Mouse (Mus musculus) embryonic facial prominence, embryonic 15.5 days (tissue): Measurements from ENCODE around the gene Gale. TPM values are rescaled to one million over a fixed set of nuclear protein-coding genes. Genes with fewer than 3 reads are reported as not detected.

Experiments used
- ATAC-seq: fragments of 200-750 bp; cut with Nextera tagmentation; 2 replicates; pipeline ENCODE4 v1.8.0; 2017; ENCODE audit warnings: low read depth, moderate TSS enrichment; ENCODE audit not compliant: insufficient number of reproducible peaks, low FRiP score, low TSS enrichment
- H3K27ac ChIP-seq: fragments of 300-500 bp; sonication (generic); replicated peaks from 2 replicates; pipeline ENCODE4 v1.5.1; 2015; ENCODE audit warnings: mild to moderate bottlenecking, inconsistent platforms
- H3K27me3 ChIP-seq: fragments of 300-500 bp; sonication (generic); 2 replicates; pipeline ENCODE4 v1.6.1; 2015; ENCODE audit warnings: inconsistent platforms
- H3K36me3 ChIP-seq: fragments of 300-500 bp; sonication (generic); 2 replicates; pipeline ENCODE4 v1.6.1; 2015; ENCODE audit warnings: mild to moderate bottlenecking, inconsistent platforms
- H3K4me1 ChIP-seq: fragments of 300-500 bp; sonication (generic); 2 replicates; pipeline ENCODE4 v1.6.1; 2015; ENCODE audit warnings: inconsistent platforms
- H3K4me2 ChIP-seq: fragments of 300-500 bp; sonication (generic); replicated peaks from 2 replicates; pipeline ENCODE4 v1.6.1; 2015; ENCODE audit warnings: mild to moderate bottlenecking, inconsistent platforms
- H3K4me3 ChIP-seq: fragments of 300-500 bp; sonication (generic); replicated peaks from 2 replicates; pipeline ENCODE4 v1.5.1; 2015; ENCODE audit warnings: mild to moderate bottlenecking, inconsistent platforms
- H3K9ac ChIP-seq: fragments of 300-500 bp; sonication (generic); 2 replicates; pipeline ENCODE4 v1.6.1; 2015; ENCODE audit warnings: inconsistent platforms
- H3K9me3 ChIP-seq: fragments of 300-500 bp; sonication (generic); replicated peaks from 2 replicates; pipeline ENCODE4 v1.6.1; 2016; ENCODE audit warnings: inconsistent platforms
- WGBS: fragments of 180-500 bp; shearing (Covaris S2); methylation state at CpG from one replicate; pipeline ENCODE4 v1.1.7; 2015; 5-methylcytosine and 5-hydroxymethylcytosine counted together
- polyA plus RNA-seq: library from polyadenylated mRNA; unstranded; fragments of >200 nt; fragmentation: Nextera tagmentation; extraction: Ambion mirVana; gene quantifications from 2 replicates; pipeline ENCODE4 v1.2.1, GENCODE M21; 2015

Gene Gale
- polyA plus RNA-seq, 1 experiment from 2014 or later: 48.0 TPM

- Histone ChIP-seq H3K4me1 (peaks cover 21% of the 10 kb centered on the region), H3K9ac (peak within 1 kb of the TSS; percentile 83), H3K9me3 (0 out of 2 replicates have a peak, but pooled peaks cover 4% of the 10 kb centered on the region), H3K27me3 (no peaks in the 10 kb centered on the region), H3K36me3 (peaks cover 8% of the 10 kb centered on the region), H3K4me3 (peak within 1 kb of the TSS; percentile 93), H3K27ac (peak within 1 kb of the TSS; percentile 60), H3K4me2 (peak within 1 kb of the TSS; percentile 69)
- ATAC-seq: peak; percentile 92
- WGBS: under 1% methylated on average over 23 of the region's 23 CpGs
Measured at GRCm38 (mm10) chr4:135946278-135946658, 17.3 kb upstream of the Gale start, which contains the start of gene Hmgcl. Gene Hmgcl (plus strand): TSS chr4:135946448.

DNA sequence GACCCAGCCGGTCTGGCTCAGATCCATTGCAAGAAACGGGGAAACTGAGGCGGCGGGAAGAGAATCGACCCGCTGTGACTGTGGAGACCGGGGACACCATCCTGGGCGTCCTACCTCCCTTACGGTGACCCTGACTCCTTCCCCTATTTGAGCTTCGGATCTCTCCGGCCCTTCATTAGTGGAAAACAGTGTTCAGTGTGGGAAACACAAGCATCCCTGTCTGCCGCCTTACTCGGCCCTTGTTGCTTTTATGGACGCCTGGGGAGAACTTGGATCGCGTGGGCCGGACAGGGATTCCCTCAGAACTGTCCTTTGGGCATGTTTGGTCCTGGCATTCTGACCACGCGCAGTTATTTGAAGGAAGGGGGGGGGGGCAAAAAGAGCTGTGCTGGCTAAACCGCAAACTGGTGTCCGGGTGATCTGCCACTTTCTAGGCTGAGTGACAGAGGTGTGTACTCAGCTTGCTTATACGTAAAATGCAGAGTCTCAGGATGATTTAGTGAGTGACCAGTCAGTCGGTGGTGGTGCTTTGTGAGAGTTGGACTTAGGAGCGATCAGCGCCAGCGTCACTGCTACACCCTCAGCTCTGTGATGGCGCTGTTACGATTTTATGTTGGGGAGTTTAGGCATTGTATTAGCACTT, 16.7 kb upstream of the Gale start:
- H3K27ac ChIP-seq: peak overlapping the region; percentile 60
- peak overlapping the region; percentile 93 for H3K4me3 ChIP-seq
- peaks cover 21% of the 10 kb centered on the region for H3K4me1 ChIP-seq
- 0 out of 2 replicates have a peak, but pooled peaks cover 4% of the 10 kb centered on the region for H3K9me3 ChIP-seq
- under 1% methylated on average over 28 of the region's 28 CpGs for WGBS
- H3K36me3 ChIP-seq: peaks cover 13% of the 10 kb centered on the region
- peak overlapping the region; percentile 83 for H3K9ac ChIP-seq
- peak; percentile 20 for ATAC-seq
- H3K27me3 ChIP-seq: no peaks in the 10 kb centered on the region
- H3K4me2 ChIP-seq: peak overlapping the region; percentile 69

DNA sequence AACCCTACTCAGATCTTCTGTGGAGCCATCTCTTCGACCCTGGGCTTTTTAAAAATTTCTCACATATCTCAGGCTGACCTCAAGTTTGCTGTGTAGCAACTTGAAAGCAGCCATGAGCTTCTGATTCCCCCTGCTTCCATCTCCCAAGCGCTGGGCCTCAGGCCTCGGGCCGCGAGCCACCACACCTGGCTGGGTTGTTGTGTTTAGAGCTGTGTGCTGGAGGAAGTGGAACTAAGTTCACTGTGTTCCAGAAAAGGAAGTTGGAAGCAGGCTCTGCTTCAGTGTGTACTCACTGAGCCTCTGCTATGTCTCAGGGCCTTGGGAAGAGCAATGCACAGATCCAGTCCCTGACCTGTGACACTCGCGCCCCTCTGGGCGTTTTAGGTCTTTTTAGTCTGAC, 15.4 kb upstream of the Gale start:
- Histone ChIP-seq H3K27ac (no peak overlapping the region), H3K4me2 (no peak overlapping the region), H3K9me3 (0 out of 2 replicates have a peak, but pooled peaks cover 4% of the 10 kb centered on the region), H3K4me1 (peaks cover 21% of the 10 kb centered on the region), H3K4me3 (no peak overlapping the region), H3K27me3 (no peaks in the 10 kb centered on the region), H3K9ac (no peak overlapping the region), H3K36me3 (peaks cover 24% of the 10 kb centered on the region)
- WGBS: 87% methylated on average over 8 of the region's 8 CpGs
- ATAC-seq: no peak

GRCm38 (mm10) chr4:135949475-135949874, 14.1 kb upstream of the Gale start:
- H3K27me3 ChIP-seq: no peaks in the 10 kb centered on the region
- no peak overlapping the region for H3K4me3 ChIP-seq
- peaks cover 30% of the 10 kb centered on the region for H3K36me3 ChIP-seq
- H3K4me2 ChIP-seq: no peak overlapping the region
- H3K4me1 ChIP-seq: peaks cover 21% of the 10 kb centered on the region
- 0 out of 2 replicates have a peak, but pooled peaks cover 4% of the 10 kb centered on the region for H3K9me3 ChIP-seq
- no peak for ATAC-seq
- H3K27ac ChIP-seq: no peak overlapping the region
- WGBS: 84% methylated on average over 10 of the region's 10 CpGs
- no peak overlapping the region for H3K9ac ChIP-seq

- no peak for ATAC-seq
- 71% methylated on average over 6 of the region's 6 CpGs for WGBS
Measured at GRCm38 (mm10) chr4:135949911-135950310, 13.6 kb upstream of the Gale start.

GRCm38 (mm10) chr4:135950365-135950764, 13.2 kb upstream of the Gale start:
- H3K9me3 ChIP-seq: 0 out of 2 replicates have a peak, but pooled peaks cover 4% of the 10 kb centered on the region
- peaks cover 36% of the 10 kb centered on the region for H3K36me3 ChIP-seq
- WGBS: 82% methylated on average over 6 of the region's 6 CpGs
- no peak for ATAC-seq
- H3K9ac ChIP-seq: no peak overlapping the region
- H3K4me3 ChIP-seq: no peak overlapping the region
- H3K4me2 ChIP-seq: no peak overlapping the region
- H3K27ac ChIP-seq: no peak overlapping the region
- H3K27me3 ChIP-seq: no peaks in the 10 kb centered on the region
- H3K4me1 ChIP-seq: peaks cover 21% of the 10 kb centered on the region

More at GRCm38 (mm10) chr4:135949911-135950310, 13.6 kb upstream of the Gale start:
- H3K27me3 ChIP-seq: no peaks in the 10 kb centered on the region
- peaks cover 21% of the 10 kb centered on the region for H3K4me1 ChIP-seq
- H3K27ac ChIP-seq: no peak overlapping the region
- no peak overlapping the region for H3K9ac ChIP-seq
- H3K4me2 ChIP-seq: no peak overlapping the region
- peaks cover 32% of the 10 kb centered on the region for H3K36me3 ChIP-seq
- no peak overlapping the region for H3K4me3 ChIP-seq
- 0 out of 2 replicates have a peak, but pooled peaks cover 4% of the 10 kb centered on the region for H3K9me3 ChIP-seq

- Histone ChIP-seq H3K4me1 (peaks cover 15% of the 10 kb centered on the region), H3K4me2 (no peak overlapping the region), H3K9ac (no peak overlapping the region), H3K27ac (no peak overlapping the region), H3K27me3 (no peaks in the 10 kb centered on the region), H3K36me3 (peaks cover 44% of the 10 kb centered on the region), H3K4me3 (no peak overlapping the region), H3K9me3 (0 out of 2 replicates have a peak, but pooled peaks cover 4% of the 10 kb centered on the region)
- 95% methylated on average over 3 of the region's 3 CpGs for WGBS
- no peak for ATAC-seq
Measured at GRCm38 (mm10) chr4:135951505-135951904, 12.0 kb upstream of the Gale start.

GRCm38 (mm10) chr4:135953179-135953578, 10.3 kb upstream of the Gale start:
- H3K27ac ChIP-seq: no peak overlapping the region
- H3K4me1 ChIP-seq: peaks cover 5% of the 10 kb centered on the region
- H3K36me3 ChIP-seq: peaks cover 57% of the 10 kb centered on the region
- H3K9me3 ChIP-seq: 0 out of 2 replicates have a peak, but pooled peaks cover 4% of the 10 kb centered on the region
- no peak overlapping the region for H3K9ac ChIP-seq
- ATAC-seq: no peak
- H3K4me2 ChIP-seq: no peak overlapping the region
- no peak overlapping the region for H3K4me3 ChIP-seq
- WGBS: 82% methylated on average over 3 of the region's 3 CpGs
- H3K27me3 ChIP-seq: no peaks in the 10 kb centered on the region

DNA sequence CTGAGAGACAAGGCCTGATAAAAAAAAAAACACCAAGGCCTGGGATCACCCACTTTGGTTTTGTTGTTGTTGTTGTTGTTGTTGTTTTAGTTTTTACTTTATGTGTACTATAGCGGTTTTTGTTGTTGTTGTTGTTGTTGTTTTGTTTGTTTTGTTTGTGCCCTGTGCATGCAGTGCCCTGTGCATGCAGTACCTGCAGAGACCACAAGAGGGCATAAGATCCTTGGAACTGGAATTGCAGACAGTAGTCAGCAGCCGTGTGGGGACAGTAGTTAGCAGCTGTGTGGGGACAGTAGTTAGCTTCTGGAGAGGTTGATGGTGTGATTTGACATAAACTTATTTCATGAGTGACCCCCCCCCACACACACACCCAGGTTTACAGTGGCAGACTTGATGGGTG, 9.3 kb upstream of the Gale start:
- H3K27me3 ChIP-seq: no peaks in the 10 kb centered on the region
- no peaks in the 10 kb centered on the region for H3K4me1 ChIP-seq
- no peak for ATAC-seq
- no peak overlapping the region for H3K9ac ChIP-seq
- no peak overlapping the region for H3K4me2 ChIP-seq
- H3K27ac ChIP-seq: no peak overlapping the region
- 11% methylated on average over 2 of the region's 2 CpGs for WGBS
- H3K36me3 ChIP-seq: peaks cover 63% of the 10 kb centered on the region
- 0 out of 2 replicates have a peak, but pooled peaks cover 4% of the 10 kb centered on the region for H3K9me3 ChIP-seq
- no peak overlapping the region for H3K4me3 ChIP-seq

GRCm38 (mm10) chr4:135955886-135956285, 7.6 kb upstream of the Gale start:
- peaks cover 79% of the 10 kb centered on the region for H3K36me3 ChIP-seq
- no peak overlapping the region for H3K4me3 ChIP-seq
- H3K9ac ChIP-seq: no peak overlapping the region
- ATAC-seq: no peak
- no peaks in the 10 kb centered on the region for H3K27me3 ChIP-seq
- 0 out of 2 replicates have a peak, but pooled peaks cover 3% of the 10 kb centered on the region for H3K9me3 ChIP-seq
- WGBS: 89% methylated on average over 9 of the region's 9 CpGs
- no peak overlapping the region for H3K27ac ChIP-seq
- H3K4me2 ChIP-seq: no peak overlapping the region
- H3K4me1 ChIP-seq: no peaks in the 10 kb centered on the region

DNA sequence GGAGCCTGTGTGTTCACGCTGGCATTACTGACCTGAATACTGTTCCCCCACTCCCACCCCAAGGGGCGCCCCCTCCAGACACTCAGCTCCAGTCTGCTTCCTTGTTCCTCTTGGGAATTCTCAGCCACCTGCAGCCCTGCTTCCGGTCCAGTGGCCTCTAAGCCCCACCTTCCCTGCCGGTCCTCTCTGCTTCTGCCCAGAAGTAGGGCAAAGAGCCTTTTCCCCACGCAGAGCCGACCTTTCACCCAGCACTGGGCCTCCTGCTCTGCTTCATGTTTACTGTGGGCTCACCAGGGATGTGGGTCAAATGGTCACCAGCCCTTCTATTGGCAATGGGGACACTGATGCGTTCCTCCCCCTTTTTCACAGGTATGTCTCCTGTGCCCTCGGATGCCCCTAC, 5.2 kb upstream of the Gale start:
- no peak overlapping the region for H3K9ac ChIP-seq
- no peak overlapping the region for H3K4me2 ChIP-seq
- no peaks in the 10 kb centered on the region for H3K27me3 ChIP-seq
- no peaks in the 10 kb centered on the region for H3K9me3 ChIP-seq
- H3K27ac ChIP-seq: no peak overlapping the region
- ATAC-seq: no peak
- H3K4me3 ChIP-seq: no peak overlapping the region
- peaks cover 72% of the 10 kb centered on the region for H3K36me3 ChIP-seq
- H3K4me1 ChIP-seq: peaks cover 7% of the 10 kb centered on the region
- 62% methylated on average over 8 of the region's 8 CpGs for WGBS

DNA sequence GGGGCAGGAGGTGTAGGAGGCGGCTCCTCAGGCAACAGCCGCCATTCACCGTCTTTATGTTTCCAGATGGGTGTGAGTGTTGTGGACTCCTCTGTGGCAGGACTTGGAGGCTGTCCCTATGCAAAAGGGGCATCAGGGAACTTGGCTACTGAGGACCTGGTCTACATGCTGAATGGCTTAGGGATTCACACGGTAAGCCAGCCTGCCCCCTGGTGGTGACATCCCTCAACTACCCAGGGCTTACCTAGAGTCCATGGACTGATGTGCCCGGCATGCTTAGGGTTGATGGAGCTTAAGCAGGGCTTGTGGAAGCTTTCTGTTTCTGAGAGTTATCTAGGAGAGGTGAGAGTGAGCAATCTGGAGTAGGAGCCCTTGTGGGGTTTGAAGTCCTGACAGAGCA, 2.8 kb upstream of the Gale start:
- 28% methylated on average over 5 of the region's 5 CpGs for WGBS

More for the DNA sequence above, 2.8 kb upstream of the Gale start:
- Histone ChIP-seq H3K36me3 (peaks cover 60% of the 10 kb centered on the region), H3K9me3 (no peaks in the 10 kb centered on the region), H3K4me2 (no peak overlapping the region), H3K4me1 (peaks cover 17% of the 10 kb centered on the region), H3K9ac (no peak overlapping the region), H3K27me3 (no peaks in the 10 kb centered on the region), H3K27ac (no peak overlapping the region), H3K4me3 (no peak overlapping the region)
- ATAC-seq: no peak
